Mouse (Mus musculus) gastrocnemius, postnatal 4 days (tissue): ENCODE results near the gene Ssbp3. TPM values are rescaled to one million over a fixed set of nuclear protein-coding genes. Genes with fewer than 3 reads are reported as not detected.

Experiments
- DNase-seq, 2 experiments: peaks; one replicate each; pipeline ENCODE4 v3.0.0; 2021 to 2022; ENCODE audit warnings: low spot score in 2 of 2, mixed read lengths in 2 of 2
- total RNA-seq, 2 experiments: library from RNA; stranded (reverse); gene quantifications; 2 replicates each; pipeline ENCODE4 v1.2.3; 2021

Gene Ssbp3
- total RNA-seq, 2 experiments from 2014 or later, result 65.7 to 73.4 TPM

- no peak for DNase-seq
Observed at GRCm38 (mm10) chr4:106958117-106958516, 47.6 kb downstream of the Ssbp3 start.

- no peak for DNase-seq
Observed at GRCm38 (mm10) chr4:106958561-106958960, 48.1 kb downstream of the Ssbp3 start.

DNA sequence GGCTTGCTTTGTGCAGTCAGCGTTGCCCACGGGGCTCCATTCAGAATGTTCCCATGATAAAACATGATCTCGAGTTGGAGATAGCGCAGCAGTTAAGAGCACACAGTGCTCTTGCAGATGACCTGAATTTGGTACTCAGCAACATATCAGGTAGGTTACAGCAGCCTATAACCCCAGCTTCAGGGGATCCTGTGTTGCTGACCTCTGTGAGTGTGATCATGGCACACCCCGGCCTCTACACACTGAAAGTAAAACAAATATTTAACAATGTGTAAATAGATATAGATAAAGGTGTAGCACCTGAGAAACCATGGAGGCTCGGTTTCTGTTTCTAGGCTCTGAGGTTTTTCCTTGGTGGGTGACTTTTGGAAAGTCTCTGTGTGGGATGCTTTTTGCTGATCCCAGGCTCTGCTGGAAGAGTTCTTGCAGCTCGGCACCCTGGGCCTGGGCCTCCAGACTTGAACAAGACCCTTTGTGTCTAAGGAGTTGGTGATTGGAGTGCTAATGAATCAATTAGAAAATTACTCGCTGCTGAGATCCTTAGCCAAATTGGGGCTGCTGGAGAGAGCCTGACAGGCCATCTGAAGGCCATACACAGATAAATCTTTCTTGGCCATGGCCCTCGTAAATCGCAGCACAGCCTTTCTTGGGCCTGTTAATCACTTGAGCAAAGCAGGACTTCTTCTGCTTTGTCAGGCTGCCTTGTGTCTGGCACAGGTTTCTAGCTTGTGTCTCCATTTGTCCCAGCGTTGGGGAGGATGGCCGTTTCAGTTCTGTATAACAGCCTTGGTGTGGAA is 49.2 kb downstream of the Ssbp3 start:
- no peak for DNase-seq

GRCm38 (mm10) chr4:106960476-106960875 is 50.0 kb downstream of the Ssbp3 start:
- no peak for DNase-seq

- no peak for DNase-seq
Observed at GRCm38 (mm10) chr4:106961321-106961720, 50.8 kb downstream of the Ssbp3 start.

DNA sequence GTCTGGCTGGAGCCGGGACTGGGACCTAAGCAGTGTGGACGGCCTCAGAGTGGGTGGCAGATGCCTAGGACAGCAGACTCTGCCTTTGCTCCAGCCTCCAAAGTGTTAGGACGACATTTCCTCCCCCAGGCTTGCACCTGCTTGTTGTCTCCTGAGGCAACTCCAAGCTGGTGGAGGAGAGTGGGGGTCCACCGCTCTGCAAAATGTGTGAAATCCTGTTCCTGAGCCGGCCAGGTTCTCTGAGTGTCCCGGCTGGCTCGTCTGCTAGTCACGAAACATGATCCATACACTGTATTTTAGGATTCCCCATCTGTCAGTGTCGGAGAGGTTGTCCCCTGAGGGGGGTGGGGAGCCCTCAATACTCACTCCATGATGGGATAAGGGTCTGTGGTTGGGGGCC is 53.9 kb downstream of the Ssbp3 start:
- DNase-seq, result no peak

GRCm38 (mm10) chr4:106964996-106965395 is 54.5 kb downstream of the Ssbp3 start:
- no peak for DNase-seq

GRCm38 (mm10) chr4:106966443-106966842 is 55.9 kb downstream of the Ssbp3 start:
- DNase-seq, result no peak

DNA sequence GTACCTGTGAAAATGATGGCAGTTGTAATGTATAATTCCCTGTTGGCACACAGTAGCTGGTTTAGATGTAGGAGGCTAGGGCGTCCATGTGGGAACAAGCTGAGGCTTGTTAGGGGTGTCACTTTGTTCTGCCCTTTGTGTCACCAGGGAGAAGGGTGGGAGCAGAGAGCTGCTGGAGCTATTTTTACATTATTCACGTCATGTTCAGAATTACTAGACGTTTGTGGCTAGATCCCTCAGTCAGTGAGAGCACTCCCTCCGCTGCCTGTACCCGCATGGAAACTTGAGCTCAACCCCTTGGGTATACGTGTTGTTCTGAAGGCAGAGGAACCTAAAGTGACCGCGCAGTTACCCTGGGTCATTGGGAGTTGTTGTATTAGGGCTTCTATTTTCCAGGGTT is 58.4 kb downstream of the Ssbp3 start:
- no peak for DNase-seq

- no peak for DNase-seq
Observed at GRCm38 (mm10) chr4:106970786-106971185, 60.3 kb downstream of the Ssbp3 start.

- DNase-seq, result no peak
Observed at GRCm38 (mm10) chr4:106972061-106972460, 61.6 kb downstream of the Ssbp3 start.

- no peak for DNase-seq
Observed at GRCm38 (mm10) chr4:106972461-106973384, 62.2 kb downstream of the Ssbp3 start.

GRCm38 (mm10) chr4:106975324-106975723 is 64.8 kb downstream of the Ssbp3 start:
- no peak for DNase-seq

DNA sequence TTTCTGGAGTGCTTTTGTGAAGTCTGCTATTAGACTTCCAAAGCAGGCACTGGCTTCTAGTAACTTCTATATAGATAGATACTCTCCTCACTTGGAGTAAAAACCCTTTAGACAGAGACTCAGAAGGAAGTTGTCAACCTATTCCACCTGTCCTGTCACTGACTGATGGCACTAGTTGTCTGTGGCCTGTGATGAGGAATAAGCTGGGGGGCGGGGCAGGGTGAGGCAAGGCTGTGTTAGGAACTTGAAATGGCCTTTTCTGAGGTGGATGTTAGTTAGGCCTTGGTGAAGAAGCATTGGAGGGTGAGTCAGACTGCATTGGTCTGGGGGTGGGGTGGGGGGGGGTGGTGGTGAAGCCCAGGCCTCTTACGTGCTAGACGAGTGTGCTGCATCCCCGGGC is 65.4 kb downstream of the Ssbp3 start:
- DNase-seq, result no peak

DNA sequence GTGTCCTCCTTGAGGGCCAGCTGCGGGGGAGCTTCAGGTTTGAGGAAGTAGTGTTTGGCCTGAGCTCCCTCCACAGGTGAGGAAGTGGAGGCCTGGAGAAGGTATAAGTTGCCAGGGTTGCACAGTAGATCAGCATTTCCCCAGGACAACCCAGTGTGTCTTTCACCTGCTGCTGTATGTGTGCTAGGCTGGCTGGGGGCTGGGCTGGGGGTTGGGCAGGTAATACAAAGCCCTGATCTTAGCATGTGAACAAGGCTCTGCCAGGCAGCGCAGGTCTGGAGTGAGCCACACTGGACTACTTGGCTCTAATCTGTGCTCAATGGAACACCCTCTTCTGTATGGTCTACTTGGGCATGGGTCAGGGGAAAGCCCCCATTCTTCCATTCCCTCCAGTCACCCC is 66.1 kb downstream of the Ssbp3 start:
- no peak for DNase-seq

DNA sequence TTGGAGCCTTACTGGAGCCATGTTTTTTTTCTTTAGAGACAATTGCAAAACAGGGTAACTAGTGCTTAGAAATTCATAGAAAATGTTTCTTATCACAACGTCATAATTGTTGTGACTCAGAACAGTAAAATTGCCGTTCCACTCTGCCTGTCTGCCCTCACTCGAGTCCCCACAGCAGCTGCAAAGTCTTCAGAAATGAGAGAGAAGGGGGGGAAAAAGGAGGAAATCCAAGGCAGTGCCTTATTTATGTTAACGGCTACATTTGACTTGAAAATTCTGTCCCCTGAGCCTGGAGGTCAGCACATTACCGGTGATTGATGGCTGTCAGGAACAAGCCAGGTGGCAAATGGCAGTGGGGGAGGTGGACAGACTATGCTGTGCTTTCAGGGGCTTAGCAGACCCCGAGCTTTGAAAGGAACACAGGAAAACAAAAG is 66.7 kb downstream of the Ssbp3 start:
- DNase-seq, result no peak

DNA sequence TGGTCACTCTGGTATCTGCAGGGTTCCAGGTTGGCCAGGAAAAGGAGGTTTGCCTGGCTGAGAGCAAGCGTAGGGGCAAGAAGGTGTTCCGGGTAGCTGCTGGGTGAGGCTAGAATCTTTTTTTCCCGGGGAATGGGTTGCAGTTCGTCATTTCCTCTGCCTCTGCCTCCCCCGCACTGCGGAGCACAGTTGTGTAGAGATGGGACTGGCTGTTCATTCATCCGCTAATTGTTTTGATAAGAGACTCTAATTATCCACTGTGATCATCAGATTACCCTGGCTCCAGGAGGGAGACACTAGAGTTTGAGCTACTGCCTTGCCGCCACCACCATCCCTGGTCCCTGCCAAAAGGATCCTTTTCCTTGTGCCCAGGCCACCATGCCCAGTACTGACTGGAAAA is 67.9 kb downstream of the Ssbp3 start:
- no peak for DNase-seq

DNA sequence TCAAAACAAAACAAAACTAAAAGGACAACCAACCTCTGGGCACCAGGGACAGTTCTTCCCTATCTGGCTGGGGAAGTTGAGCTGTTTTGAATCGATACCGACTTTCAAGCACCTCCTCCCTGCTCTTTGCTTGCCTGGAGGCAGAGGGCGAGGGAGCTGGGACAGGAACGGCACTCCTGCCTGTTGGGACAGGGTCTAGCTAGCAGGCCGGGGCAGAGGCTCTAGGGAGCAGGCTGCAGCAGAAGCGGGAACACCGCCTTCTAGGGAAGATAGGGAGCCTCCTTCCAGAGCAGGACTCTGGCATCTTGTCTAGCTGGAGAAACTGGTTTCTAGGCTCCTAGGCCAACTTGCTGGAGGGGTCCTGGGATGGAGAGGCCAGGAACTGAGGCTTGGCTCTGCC is 70.2 kb downstream of the Ssbp3 start:
- no peak for DNase-seq

- DNase-seq, result no peak
Observed at GRCm38 (mm10) chr4:106981385-106982103, 71.0 kb downstream of the Ssbp3 start.

GRCm38 (mm10) chr4:106982344-106983121 is 72.0 kb downstream of the Ssbp3 start:
- no peak for DNase-seq
